Mouse (Mus musculus) cerebellum, adult (tissue): Measurements from ENCODE around the gene Uchl3.
A peak's percentile ranks its signal among the peaks of the same experiment; 100 is the strongest.

ENCODE experiments used
- ATAC-seq: cut with Nextera tagmentation; 2 replicates; pipeline ENCODE4 v1.9.2; 2017; ENCODE audit warnings: mild to moderate bottlenecking, moderate library complexity, mixed read lengths; ENCODE audit not compliant: insufficient number of reproducible peaks, low FRiP score, low TSS enrichment

The Uchl3 gene

GRCm38 (mm10) chr14:101666056-101666455 is 12.3 kb downstream of the Uchl3 start:
- ATAC-seq = no peak

GRCm38 (mm10) chr14:101666536-101666935 is 12.8 kb downstream of the Uchl3 start:
- no peak for ATAC-seq

GRCm38 (mm10) chr14:101668626-101669025 is 14.9 kb downstream of the Uchl3 start:
- peak; percentile 94 for ATAC-seq

- no peak for ATAC-seq
Observed at GRCm38 (mm10) chr14:101672226-101672625, 18.5 kb downstream of the Uchl3 start.

GRCm38 (mm10) chr14:101687696-101688095 is 33.9 kb downstream of the Uchl3 start:
- no peak for ATAC-seq

GRCm38 (mm10) chr14:101688406-101688805 is 34.6 kb downstream of the Uchl3 start:
- ATAC-seq = no peak

GRCm38 (mm10) chr14:101704479-101704878 is 50.7 kb downstream of the Uchl3 start:
- no peak for ATAC-seq

- ATAC-seq = no peak
Observed at GRCm38 (mm10) chr14:101707088-101707487, 53.3 kb downstream of the Uchl3 start.

- ATAC-seq = no peak
Observed at GRCm38 (mm10) chr14:101714414-101714813, 60.6 kb downstream of the Uchl3 start.

GRCm38 (mm10) chr14:101729237-101729971 is 75.6 kb downstream of the Uchl3 start, which contains the start of the genes Gm9922 and Lmo7:
Gene Gm9922, minus strand, starts transcription at chr14:101729814.
Gene Lmo7, plus strand, starts transcription at chr14:101729957.
- peak; percentile 38 for ATAC-seq

- ATAC-seq = peak; percentile 47; the same call in 1 of the 2 replicates
Observed at GRCm38 (mm10) chr14:101729972-101730692, 76.4 kb downstream of the Uchl3 start.

GRCm38 (mm10) chr14:101733542-101734303 is 80.0 kb downstream of the Uchl3 start:
- no peak for ATAC-seq

GRCm38 (mm10) chr14:101737501-101737900 is 83.7 kb downstream of the Uchl3 start:
- no peak for ATAC-seq
